Mouse (Mus musculus) heart, postnatal 4 days (tissue): ENCODE measurements at regions not wholly inside any gene's neighbourhood (a gene's known extent, or its start where the extent isn't known, plus 50 kb on each side); places are given as distances from the start of the nearest gene placed in this dataset.
A peak's percentile ranks its signal among the peaks of the same experiment; 100 is the strongest.

Experiments
- DNase-seq: peaks from one replicate; pipeline ENCODE4 v3.0.0; 2021

DNA sequence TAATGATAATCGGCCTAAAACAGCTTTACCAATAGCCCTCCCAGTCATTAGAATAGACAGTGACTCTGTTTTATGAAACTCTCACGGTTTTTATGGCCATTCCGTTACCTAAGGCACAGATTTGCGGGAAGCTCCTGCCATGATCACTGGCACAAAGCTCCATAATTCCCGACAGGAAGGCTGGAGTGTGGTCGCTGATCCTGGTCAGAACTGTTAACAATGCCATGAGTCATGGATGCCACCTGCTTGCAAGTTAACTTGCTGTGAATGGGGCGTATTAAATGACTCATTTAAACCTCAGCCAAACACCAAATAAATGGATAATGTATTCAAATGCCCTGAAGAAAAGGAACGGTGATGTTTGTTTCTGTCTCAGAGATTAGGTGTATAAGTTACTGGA is 559.9 kb upstream of the Map3k7 start:
- DNase-seq = no peak

DNA sequence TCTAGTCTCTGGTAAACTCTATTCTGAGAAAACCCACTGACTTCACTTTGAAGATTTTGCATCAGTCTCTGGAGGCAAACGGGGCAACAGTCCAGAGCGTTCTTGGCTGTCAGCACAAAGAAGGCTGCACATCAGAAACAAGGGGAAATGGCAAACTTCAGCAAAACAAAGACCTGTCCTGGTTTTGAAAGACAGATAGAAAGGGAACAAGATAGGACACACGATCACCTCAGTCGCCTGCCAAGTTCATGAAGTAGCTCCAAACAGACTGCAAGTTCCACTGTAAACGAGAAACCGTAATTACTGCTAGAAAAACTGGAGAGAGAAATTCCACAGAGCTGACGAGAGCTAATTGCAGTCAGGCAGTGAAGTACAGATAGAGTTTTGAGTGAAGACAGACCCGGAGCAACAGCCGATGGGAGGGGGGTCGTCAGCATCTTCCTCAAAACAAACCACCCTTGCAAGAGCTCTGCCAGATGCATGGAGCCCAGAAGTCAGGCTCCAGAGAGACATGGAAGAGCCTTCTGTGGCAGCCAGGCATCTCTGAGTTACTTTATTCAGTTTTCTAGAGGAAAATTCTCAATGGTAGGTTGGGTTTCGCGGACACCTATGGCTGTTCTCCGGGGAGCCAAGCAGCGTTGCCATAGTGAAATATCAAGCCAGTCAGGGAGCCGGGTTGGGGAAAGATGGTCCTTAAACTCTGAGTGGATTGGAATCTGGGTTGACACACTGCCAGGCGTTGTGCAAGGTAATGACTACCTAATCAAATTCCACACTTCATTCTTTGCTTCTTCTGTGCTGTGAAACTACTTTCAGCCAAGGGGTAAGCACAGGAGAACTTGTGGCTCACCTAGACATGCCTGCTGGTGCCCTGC is 558.8 kb upstream of the Map3k7 start:
- DNase-seq = peak; percentile 68

- DNase-seq = no peak
Observed at GRCm38 (mm10) chr4:31410157-31410556, 553.7 kb upstream of the Map3k7 start.

DNA sequence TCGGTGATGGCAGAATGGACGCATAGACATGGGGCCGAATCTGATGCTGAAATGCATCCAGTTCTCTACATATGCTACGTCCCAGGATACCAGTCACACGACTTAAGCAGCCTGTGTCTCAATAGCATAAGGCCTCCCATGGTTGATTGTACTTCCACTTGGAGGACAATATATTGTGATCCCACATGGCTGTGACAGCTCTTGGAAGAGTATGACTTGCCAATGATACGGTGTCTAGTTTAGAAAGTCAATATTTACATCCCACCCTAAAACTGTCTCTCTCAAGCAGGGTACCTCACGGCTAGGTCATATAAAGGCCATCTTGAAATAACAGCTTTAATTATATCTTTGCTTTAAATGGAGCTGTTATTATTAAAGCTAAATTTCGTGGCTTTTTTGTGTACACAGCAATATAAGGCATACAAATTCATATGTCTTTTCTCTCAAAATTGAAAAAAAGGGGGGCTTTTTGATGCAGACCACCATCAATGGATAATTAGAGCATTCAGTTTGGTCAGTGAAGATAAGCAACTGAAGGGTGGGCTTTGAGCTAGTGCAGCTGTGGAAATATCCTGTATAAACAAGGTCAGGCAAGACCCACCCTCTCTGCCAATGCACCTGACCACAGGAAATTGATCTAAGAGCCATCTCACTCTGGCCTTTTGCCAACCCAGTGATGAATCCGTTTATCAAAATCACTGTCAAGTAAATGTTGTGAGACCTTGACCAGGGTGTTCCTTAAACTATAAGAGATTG is 551.9 kb upstream of the Map3k7 start:
- no peak for DNase-seq

GRCm38 (mm10) chr4:31417161-31417560 is 546.7 kb upstream of the Map3k7 start:
- DNase-seq = no peak

GRCm38 (mm10) chr4:31419240-31419639 is 544.7 kb upstream of the Map3k7 start:
- peak; percentile 63 for DNase-seq

GRCm38 (mm10) chr4:31420167-31420566 is 543.7 kb upstream of the Map3k7 start:
- DNase-seq = no peak

GRCm38 (mm10) chr4:31421386-31421785 is 542.5 kb upstream of the Map3k7 start:
- DNase-seq = no peak

- DNase-seq = no peak
Observed at GRCm38 (mm10) chr4:31425135-31425534, 538.8 kb upstream of the Map3k7 start.

DNA sequence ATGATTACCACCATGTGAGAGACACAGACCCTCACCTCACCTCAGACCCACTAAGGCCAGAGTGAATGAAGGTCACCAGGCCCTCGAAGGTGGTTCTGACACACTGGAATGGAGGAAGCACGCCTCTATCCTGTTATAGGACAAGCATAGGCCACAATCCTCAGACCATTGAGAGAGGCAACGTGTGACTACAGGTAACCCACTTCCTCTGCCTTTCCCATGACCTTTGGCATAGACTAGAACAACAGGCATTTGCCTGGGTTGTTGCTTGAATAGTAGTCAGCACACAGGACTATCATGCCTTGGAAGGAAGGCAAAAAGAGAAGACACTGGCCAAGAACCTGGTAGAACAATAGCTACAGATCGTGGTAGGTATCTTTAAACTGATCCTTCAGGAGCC is 538.2 kb upstream of the Map3k7 start:
- no peak for DNase-seq

GRCm38 (mm10) chr4:31426169-31427030 is 537.5 kb upstream of the Map3k7 start:
- DNase-seq = no peak

DNA sequence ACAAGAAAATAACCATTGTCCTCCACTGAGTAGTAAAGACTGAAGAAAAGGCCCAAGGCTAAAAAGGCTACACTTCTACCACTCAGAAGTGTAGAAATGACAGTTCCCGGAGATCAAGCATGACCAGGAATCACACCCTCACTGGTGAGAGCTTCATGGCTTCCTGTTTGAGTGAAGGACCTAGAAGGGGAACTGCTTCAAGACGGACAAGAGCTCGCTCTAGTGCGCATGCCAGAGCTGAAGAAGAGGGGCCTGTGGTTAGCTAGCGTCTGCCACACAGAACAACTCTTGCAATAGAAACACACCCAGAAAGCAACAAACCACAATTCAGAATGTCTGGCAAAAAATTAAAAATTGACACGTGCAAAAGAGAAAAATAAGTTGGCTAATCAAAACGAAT is 530.0 kb upstream of the Map3k7 start:
- DNase-seq = no peak

DNA sequence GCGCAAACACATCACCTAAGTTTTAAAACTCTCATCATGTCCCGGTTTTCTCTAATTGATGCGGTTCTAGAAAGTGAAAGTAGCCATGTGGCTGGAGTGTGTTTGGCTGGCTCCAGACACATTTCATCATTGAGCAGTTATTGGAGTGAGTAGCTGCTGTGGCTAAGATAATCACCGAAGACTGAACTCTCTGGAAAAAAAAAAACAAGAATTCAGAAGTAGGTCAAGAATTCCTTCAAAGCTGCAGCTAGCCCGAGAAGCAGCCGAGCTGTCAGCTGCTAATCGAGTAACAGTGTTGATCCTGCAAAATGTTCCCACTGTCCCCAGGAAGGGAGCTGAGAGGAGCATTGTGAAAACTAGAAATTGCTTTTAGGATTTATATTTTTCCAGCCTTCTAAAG is 509.0 kb upstream of the Map3k7 start:
- DNase-seq = peak; percentile 16

DNA sequence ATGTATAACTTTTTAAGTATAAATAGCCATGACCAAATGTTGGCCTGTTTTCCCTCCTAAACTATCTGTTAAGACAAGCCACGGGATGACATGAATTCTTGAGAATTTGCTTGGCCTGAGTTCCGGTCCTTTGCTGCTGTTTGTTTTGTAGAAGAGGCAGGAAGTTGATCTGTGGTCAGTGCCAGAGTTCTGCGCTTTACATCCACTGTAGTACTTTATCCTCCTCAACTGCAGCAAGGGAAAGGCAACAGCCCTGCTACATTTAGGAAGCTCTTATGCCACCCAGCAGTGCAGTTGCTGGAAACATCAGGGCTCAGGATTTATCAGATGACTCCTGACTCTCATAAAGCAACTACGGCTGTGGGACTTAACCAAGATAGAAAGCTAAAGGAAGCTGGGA is 508.4 kb upstream of the Map3k7 start:
- DNase-seq = peak; percentile 18

- no peak for DNase-seq
Observed at GRCm38 (mm10) chr4:31462456-31462855, 501.4 kb upstream of the Map3k7 start.

DNA sequence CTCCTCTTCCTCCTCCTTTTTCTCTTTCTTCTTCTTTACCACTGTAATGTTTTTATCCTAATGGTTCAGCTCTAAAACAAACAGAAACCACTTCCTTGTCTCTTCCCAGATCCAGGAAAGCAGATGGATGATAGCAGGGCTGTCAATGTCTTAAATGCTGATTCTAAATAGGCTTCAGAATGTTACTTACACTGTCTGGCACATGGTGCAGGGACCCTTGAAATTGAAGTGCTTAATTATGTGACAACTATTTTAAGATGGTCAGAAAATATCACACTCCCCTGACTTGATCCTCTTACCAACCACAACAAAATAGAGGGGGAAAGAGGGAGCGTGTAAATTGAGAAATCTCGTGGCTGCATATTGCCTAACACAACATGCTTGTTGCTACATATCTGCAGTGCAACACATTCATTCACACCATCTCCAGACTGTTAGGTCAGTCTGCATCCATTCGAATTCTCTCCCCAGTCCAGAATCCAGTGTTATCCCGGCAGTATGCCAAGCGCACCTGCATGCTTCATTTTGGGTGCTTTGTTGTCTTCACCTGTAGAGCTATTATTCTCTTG is 500.7 kb upstream of the Map3k7 start:
- no peak for DNase-seq

DNA sequence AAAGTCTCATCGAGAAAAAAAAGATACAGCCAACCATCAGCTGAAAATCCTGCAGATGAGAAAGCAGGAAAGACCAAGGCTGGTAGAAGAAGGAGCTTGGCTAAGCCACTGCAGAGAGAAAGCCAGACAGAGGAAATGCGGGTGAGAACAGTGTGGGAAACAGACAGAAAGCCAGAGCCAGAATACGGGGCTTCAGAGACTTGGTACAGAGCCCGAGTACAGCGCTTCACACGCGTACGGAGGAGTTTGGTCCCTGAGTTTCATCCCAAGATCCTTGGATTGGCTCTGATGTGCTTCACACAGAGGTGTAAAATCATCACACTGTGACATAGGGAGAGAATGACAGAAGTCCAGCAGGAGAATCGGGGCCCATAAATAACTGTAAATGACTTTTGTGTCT is 495.6 kb upstream of the Map3k7 start:
- DNase-seq = no peak

DNA sequence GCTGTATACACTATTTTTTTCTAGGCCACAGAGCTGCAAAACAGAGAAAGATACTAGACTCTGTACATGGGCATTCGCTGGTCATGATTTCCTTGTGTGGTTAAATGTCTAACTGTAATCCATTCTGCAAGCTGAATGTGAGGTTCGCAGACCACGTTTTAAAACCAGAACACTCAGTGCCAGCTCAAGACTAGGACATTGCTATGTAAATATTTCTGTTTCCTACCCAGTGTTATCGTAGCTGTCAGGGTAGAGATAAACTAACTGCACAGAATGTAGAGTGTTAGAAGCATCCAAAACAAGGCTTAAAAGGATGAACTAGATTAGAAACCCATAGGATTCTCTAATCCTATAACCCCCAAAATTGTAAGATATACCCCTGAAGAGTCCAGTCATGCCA is 494.1 kb upstream of the Map3k7 start:
- DNase-seq = no peak

DNA sequence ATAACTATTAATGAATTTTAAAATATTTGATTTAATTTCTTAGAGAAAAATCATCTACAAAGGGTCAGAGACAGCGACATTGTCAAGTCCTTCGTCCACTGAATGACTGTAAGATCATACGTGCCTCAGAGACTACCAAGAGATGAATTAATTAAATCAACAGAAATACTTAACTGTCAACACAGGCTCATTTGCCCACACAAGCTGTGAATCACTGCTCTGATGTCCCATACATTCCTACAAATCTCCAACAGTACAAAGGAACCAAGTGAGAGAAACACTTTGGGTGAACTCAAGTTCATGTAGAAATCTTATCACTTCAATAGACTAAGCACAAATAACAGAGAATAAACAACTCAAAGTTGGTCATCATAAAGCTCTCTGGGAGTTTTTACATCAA is 471.4 kb upstream of the Map3k7 start:
- no peak for DNase-seq

DNA sequence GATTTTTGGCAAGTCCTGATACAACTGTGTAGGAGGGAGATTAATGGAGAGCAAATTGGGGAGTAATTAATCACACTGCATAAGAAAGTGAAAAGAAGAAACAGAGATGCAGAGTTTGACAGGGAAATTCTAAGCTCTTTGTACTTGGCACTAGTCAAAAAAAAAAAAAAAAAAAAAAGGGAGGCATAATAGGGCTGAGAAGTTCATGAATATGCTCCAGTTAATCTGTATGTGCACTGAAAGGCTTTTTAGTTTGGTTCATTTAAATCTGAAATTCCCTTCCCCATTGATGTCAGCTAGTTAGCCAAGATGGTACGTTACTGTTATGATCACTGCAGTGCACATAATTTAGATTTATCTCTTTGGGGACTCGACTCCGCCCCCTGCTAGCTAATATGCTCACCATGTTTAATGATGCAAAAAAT is 470.8 kb upstream of the Map3k7 start:
- no peak for DNase-seq

DNA sequence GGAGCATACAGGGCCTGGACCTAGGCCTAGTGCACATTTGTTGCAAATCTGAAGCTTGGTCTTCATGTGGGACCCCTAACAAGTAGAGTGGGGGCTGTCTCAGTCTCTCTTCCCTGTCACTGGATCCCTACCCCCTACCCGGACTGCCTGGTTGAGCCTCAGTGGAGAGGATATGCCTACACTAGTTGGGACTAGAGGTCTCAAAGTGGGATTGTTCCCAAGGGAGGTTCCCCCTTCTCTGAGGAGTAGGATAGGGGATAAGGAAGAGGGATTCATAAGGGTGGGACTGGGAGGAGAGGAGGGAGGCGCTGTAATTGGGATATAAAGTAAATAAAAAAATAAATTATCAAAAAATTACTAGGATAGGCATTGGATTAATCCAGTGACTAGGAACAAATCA is 464.0 kb upstream of the Map3k7 start:
- DNase-seq = no peak

GRCm38 (mm10) chr4:31500432-31500831 is 463.5 kb upstream of the Map3k7 start:
- DNase-seq = no peak
